Mouse (Mus musculus) lung, adult 2 months (tissue): ENCODE results near the gene Ccl1.

Experiments
- CTCF ChIP-seq: fragments of 200-500 bp; IDR thresholded peaks from 2 replicates; pipeline ENCODE4 v1.5.1; 2011; ENCODE audit warnings: mild to moderate bottlenecking, low read length, control low read depth; ENCODE audit not compliant: insufficient read depth
- POLR2A ChIP-seq: fragments of 200-500 bp; IDR thresholded peaks from 2 replicates; pipeline ENCODE4 v1.6.1; 2011; ENCODE audit warnings: low read depth, mild to moderate bottlenecking, control low read depth, low read length, borderline replicate concordance; ENCODE audit errors: extremely low read depth

DNA sequence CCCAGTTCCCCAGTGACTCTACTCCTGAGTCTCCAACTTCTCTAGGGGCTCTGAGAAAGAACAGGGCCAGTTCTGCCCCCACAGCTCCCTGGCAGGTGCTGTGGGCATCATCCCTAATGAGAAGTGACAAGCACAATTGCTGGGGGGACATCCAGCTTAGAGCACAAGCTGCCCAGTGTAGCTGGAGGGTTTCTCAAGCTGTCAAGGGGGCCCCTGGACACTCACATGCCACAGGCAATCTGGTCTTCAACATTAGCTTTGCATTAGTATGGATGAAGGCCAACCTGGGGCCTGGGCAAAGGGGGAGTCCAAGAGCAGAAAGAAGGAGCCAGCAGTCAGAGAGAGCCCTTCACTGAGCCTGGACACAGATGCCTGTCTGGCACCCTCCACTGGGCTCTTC is 14.6 kb downstream of the Ccl1 start:
- TF ChIP-seq CTCF (no peak), POLR2A (no peak)
